Mouse (Mus musculus) testis, adult 2 months (tissue): ENCODE data around the gene Stx19. TPM values are rescaled to one million over a fixed set of nuclear protein-coding genes. Genes with fewer than 3 reads are reported as not detected.

Source experiments
- H3K27ac ChIP-seq: fragments of 200-500 bp; 2 replicates; pipeline ENCODE4 v1.5.1; 2012; ENCODE audit warnings: low read depth, low read length; ENCODE audit not compliant: control insufficient read depth, insufficient read depth
- H3K27me3 ChIP-seq: fragments of 200-500 bp; 2 replicates; pipeline ENCODE4 v1.6.1; 2012; ENCODE audit warnings: mild to moderate bottlenecking, low read length, moderate library complexity; ENCODE audit not compliant: control insufficient read depth, insufficient read depth
- H3K36me3 ChIP-seq: fragments of 200-500 bp; 2 replicates; pipeline ENCODE4 v1.6.1; 2012; ENCODE audit warnings: mild to moderate bottlenecking, low read length; ENCODE audit not compliant: control insufficient read depth, insufficient read depth
- H3K4me1 ChIP-seq: fragments of 200-500 bp; 2 replicates; pipeline ENCODE4 v1.6.1; 2012; ENCODE audit warnings: low read length; ENCODE audit not compliant: control insufficient read depth, insufficient read depth
- H3K4me3 ChIP-seq: fragments of 200-500 bp; 2 replicates; pipeline ENCODE4 v1.5.1; 2012; ENCODE audit warnings: low read depth, mild to moderate bottlenecking, low read length, moderate library complexity, mixed read lengths; ENCODE audit not compliant: control insufficient read depth
- CTCF ChIP-seq: fragments of 200-500 bp; IDR thresholded peaks from 2 replicates; pipeline ENCODE4 v1.5.1; 2012; ENCODE audit warnings: low read depth, mild to moderate bottlenecking, inconsistent platforms, low read length, moderate library complexity; ENCODE audit not compliant: control insufficient read depth, insufficient read depth, insufficient replicate concordance
- POLR2A ChIP-seq: fragments of 200-500 bp; IDR thresholded peaks from 2 replicates; pipeline ENCODE4 v1.6.1; 2012; ENCODE audit warnings: low read depth, mild to moderate bottlenecking, inconsistent platforms, low read length, moderate library complexity; ENCODE audit not compliant: control insufficient read depth
- polyA plus RNA-seq: library from polyadenylated mRNA; depleted of rRNA; stranded (reverse); fragments of >200 nt; gene quantifications from 2 replicates; pipeline ENCODE4 v1.2.3, GENCODE M21; 2012; rRNA removed

Gene Stx19
- polyA plus RNA-seq, 1 experiment: not detected

GRCm38 (mm10) chr16:62860140-62860539 lies 45.7 kb downstream of the Stx19 start:
- Histone ChIP-seq H3K27ac (no peak overlapping the region), H3K36me3 (no peaks in the 10 kb centered on the region), H3K4me3 (no peak overlapping the region), H3K4me1 (no peaks in the 10 kb centered on the region), H3K27me3 (no peaks in the 10 kb centered on the region)
- TF ChIP-seq CTCF: no peak
- TF ChIP-seq POLR2A: no peak

GRCm38 (mm10) chr16:62861455-62861854 lies 47.0 kb downstream of the Stx19 start:
- H3K27me3 ChIP-seq: no peaks in the 10 kb centered on the region
- no peak overlapping the region for H3K4me3 ChIP-seq
- no peaks in the 10 kb centered on the region for H3K4me1 ChIP-seq
- no peak for TF ChIP-seq CTCF
- no peak overlapping the region for H3K27ac ChIP-seq
- no peaks in the 10 kb centered on the region for H3K36me3 ChIP-seq

GRCm38 (mm10) chr16:62872688-62873117 lies 58.2 kb downstream of the Stx19 start:
- TF ChIP-seq CTCF (no peak), POLR2A (no peak)
- no peaks in the 10 kb centered on the region for H3K4me1 ChIP-seq
- H3K27me3 ChIP-seq: no peaks in the 10 kb centered on the region
- H3K36me3 ChIP-seq: no peaks in the 10 kb centered on the region
- H3K4me3 ChIP-seq: no peak overlapping the region
- no peak overlapping the region for H3K27ac ChIP-seq

- Histone ChIP-seq H3K27ac (no peak overlapping the region), H3K27me3 (no peaks in the 10 kb centered on the region), H3K4me3 (no peak overlapping the region), H3K4me1 (no peaks in the 10 kb centered on the region), H3K36me3 (no peaks in the 10 kb centered on the region)
- TF ChIP-seq CTCF: no peak
- no peak for TF ChIP-seq POLR2A
Measured at GRCm38 (mm10) chr16:62873180-62873579, 58.7 kb downstream of the Stx19 start.

Other genes starting within 250 kb of the Stx19 start
- gene Nsun3, start 27.9 kb upstream of the Stx19 start, polyA plus RNA-seq: 4.3 and 4.6 TPM in 2 replicates
- 31.3 and 31.4 TPM in 2 replicates for gene Arl13b, start 32.4 kb downstream of the Stx19 start, polyA plus RNA-seq
- 6.9 and 8.9 TPM in 2 replicates for gene Pros1, start 39.6 kb downstream of the Stx19 start, polyA plus RNA-seq